Mouse (Mus musculus): ENCODE results near the gene Fam83d.

GRCm38 (mm10) chr2:158767742-158768339 is at the start of gene Fam83d:
- peak; percentile 70; the same call in 1 of the 2 replicates for TF ChIP-seq CTCF (IDR thresholded peaks at IDR 0.05; ENCODE audit: borderline replicate concordance, insufficient read depth, low read length)
- peak; percentile 99 for TF ChIP-seq POLR2A (IDR thresholded peaks at IDR 0.05; ENCODE audit: low read depth, low read length)

Measured in embryonic fibroblast, embryonic 13.5 days (primary cell).